Comparison of ENCODE assay signal across 30 mouse cellular contexts in the genomic region with DNA sequence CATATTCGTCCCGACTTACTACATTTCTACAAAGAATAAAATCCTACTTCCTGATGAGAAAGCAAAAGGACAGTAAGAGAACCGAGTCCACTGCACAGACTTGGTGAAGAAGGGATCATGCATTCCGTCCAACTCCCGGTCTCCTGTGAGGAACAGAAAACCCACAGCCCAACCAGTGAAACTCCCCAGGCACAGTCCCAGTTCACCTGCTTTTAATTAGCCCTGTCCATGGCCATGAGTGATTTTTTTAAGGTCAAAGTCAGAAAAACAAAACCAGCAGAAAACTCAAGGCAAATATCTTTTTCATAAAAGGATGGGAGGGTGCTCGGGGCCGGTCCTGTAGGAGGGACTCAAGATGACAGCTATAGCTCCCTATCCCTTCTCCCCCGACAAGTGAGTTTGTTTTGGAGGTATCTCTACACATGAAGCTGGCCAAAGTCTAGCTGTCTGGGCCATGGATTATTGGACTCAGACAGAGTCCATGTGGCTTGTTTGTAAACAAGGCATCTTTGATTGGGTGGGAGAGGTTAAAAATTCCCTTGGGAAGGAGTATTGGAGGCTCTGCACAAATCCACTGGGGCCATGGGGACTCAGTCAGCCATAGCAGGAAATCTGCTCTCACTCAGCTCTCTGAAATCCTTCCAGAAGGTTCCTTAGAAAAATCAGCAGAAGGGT.
DNase-seq lines count a peak whose midpoint lies in the region; ATAC-seq and TF ChIP-seq lines count a peak whose summit lies in the region.
"Had no signal": no experiment of that assay in that cellular context is flagged by ENCODE, and none has a peak within 500 bp of the region (broad histone marks: within the 10 kb centered on the region; RNA-seq: fewer than 3 reads in every experiment).

No protein-coding gene starts in this region.

- TF ChIP-seq EP300 in liver, postnatal 0 days (IDR thresholded peaks at IDR 0.05; ENCODE audit: low read depth), result no peak

- no peaks in the 10 kb centered on the region for H3K79me2 ChIP-seq in liver, adult 2 months (ENCODE audit: control insufficient read depth, insufficient read depth, low read length)

- H3K27ac ChIP-seq in liver, adult 2 months (replicated peaks; ENCODE audit: insufficient read depth, low read depth, low read length), result no peak overlapping the region
- H3K27ac ChIP-seq in liver, postnatal 0 days (ENCODE audit: low read depth), result no peak overlapping the region
- no peak overlapping the region for H3K27ac ChIP-seq in embryonic facial prominence, embryonic 11.5 days (replicated peaks; ENCODE audit: low read depth, low read length)
- H3K27ac ChIP-seq in limb, embryonic 11.5 days (replicated peaks; ENCODE audit: low read depth, low read length), result no peak overlapping the region
- H3K27ac ChIP-seq in hindbrain, embryonic 12.5 days, result no peak overlapping the region
- H3K27ac ChIP-seq: forebrain, embryonic 12.5 days; hindbrain, embryonic 10.5 days; hindbrain, postnatal 0 days; layer of hippocampus, adult 2 months; limb, embryonic 13.5 days; liver, embryonic 13.5 days; stomach, postnatal 0 days had no signal

- ATAC-seq in liver, postnatal 0 days, result no peak
- ATAC-seq in embryonic facial prominence, embryonic 11.5 days (replicated peaks; ENCODE audit: insufficient number of reproducible peaks, low FRiP score, low TSS enrichment, low read depth), result no peak
- ATAC-seq in limb, embryonic 11.5 days (ENCODE audit: insufficient number of reproducible peaks, low FRiP score, low TSS enrichment, low read depth), result no peak
- ATAC-seq in hindbrain, embryonic 12.5 days (ENCODE audit: low FRiP score), result no peak
- ATAC-seq: hindbrain, postnatal 0 days; intestine, postnatal 0 days; midbrain, embryonic 16.5 days had no signal

- no peak overlapping the region for H3K4me3 ChIP-seq in liver, adult 2 months (ENCODE audit: insufficient read depth, low read depth, low read length)
- H3K4me3 ChIP-seq in liver, postnatal 0 days (ENCODE audit: low read depth, low read length), result no peak overlapping the region
- no peak overlapping the region for H3K4me3 ChIP-seq in embryonic facial prominence, embryonic 11.5 days (ENCODE audit: low read depth, low read length)
- no peak overlapping the region for H3K4me3 ChIP-seq in limb, embryonic 11.5 days (ENCODE audit: low read depth, low read length)
- H3K4me3 ChIP-seq in hindbrain, embryonic 12.5 days, result no peak overlapping the region
- H3K4me3 ChIP-seq: forebrain, embryonic 12.5 days; heart, embryonic 12.5 days; hindbrain, embryonic 10.5 days; layer of hippocampus, adult 2 months; limb, embryonic 13.5 days; liver, embryonic 13.5 days; megakaryocyte, embryonic 14.5 days; myocyte had no signal

- no peaks in the 10 kb centered on the region for H3K27me3 ChIP-seq in liver, adult 2 months (ENCODE audit: control insufficient read depth, insufficient read depth, low read length)
- H3K27me3 ChIP-seq in liver, postnatal 0 days (ENCODE audit: insufficient read depth, low read length), result no peaks in the 10 kb centered on the region
- H3K27me3 ChIP-seq in embryonic facial prominence, embryonic 11.5 days (ENCODE audit: control insufficient read depth, insufficient read depth, low read length), result no peaks in the 10 kb centered on the region
- no peaks in the 10 kb centered on the region for H3K27me3 ChIP-seq in limb, embryonic 11.5 days (ENCODE audit: control insufficient read depth, insufficient read depth, low read length)
- H3K27me3 ChIP-seq in hindbrain, embryonic 12.5 days, result no peaks in the 10 kb centered on the region
- H3K27me3 ChIP-seq: CH12.LX; forebrain, embryonic 12.5 days; heart, embryonic 12.5 days; limb, embryonic 13.5 days; liver, embryonic 13.5 days had no signal

- no peak for TF ChIP-seq CTCF in liver, adult 2 months (IDR thresholded peaks at IDR 0.05; ENCODE audit: low read depth, low read length)
- TF ChIP-seq CTCF in liver, postnatal 0 days (IDR thresholded peaks at IDR 0.05; ENCODE audit: low read depth), result no peak

- no peaks in the 10 kb centered on the region for H3K36me3 ChIP-seq in liver, adult 2 months (ENCODE audit: control insufficient read depth, insufficient read depth, low read length)
- no peaks in the 10 kb centered on the region for H3K36me3 ChIP-seq in liver, postnatal 0 days (replicated peaks; ENCODE audit: insufficient read depth, low read length)
- H3K36me3 ChIP-seq in embryonic facial prominence, embryonic 11.5 days (replicated peaks; ENCODE audit: control insufficient read depth, insufficient read depth, low read depth, low read length), result no peaks in the 10 kb centered on the region
- H3K36me3 ChIP-seq in limb, embryonic 11.5 days (ENCODE audit: control insufficient read depth, insufficient read depth, low read length), result no peaks in the 10 kb centered on the region
- no peaks in the 10 kb centered on the region for H3K36me3 ChIP-seq in hindbrain, embryonic 12.5 days
- H3K36me3 ChIP-seq: forebrain, embryonic 12.5 days; G1E; heart, embryonic 12.5 days; hindbrain, embryonic 10.5 days; limb, embryonic 13.5 days; liver, embryonic 13.5 days had no signal

- no peaks in the 10 kb centered on the region for H3K9me3 ChIP-seq in liver, postnatal 0 days (ENCODE audit: low read length)
- no peaks in the 10 kb centered on the region for H3K9me3 ChIP-seq in embryonic facial prominence, embryonic 11.5 days (replicated peaks; ENCODE audit: control insufficient read depth, low read length)
- no peaks in the 10 kb centered on the region for H3K9me3 ChIP-seq in limb, embryonic 11.5 days (ENCODE audit: control insufficient read depth, low read length)
- no peaks in the 10 kb centered on the region; the same call in 1 of the 2 replicates for H3K9me3 ChIP-seq in hindbrain, embryonic 12.5 days (replicated peaks)
- H3K9me3 ChIP-seq: forebrain, embryonic 12.5 days; G1E; heart, embryonic 12.5 days; limb, embryonic 13.5 days; liver, embryonic 13.5 days had no signal

- H3K9ac ChIP-seq in liver, adult 2 months (ENCODE audit: low read depth, low read length), result no peak overlapping the region
- H3K9ac ChIP-seq in liver, postnatal 0 days (replicated peaks), result no peak overlapping the region
- H3K9ac ChIP-seq in embryonic facial prominence, embryonic 11.5 days (replicated peaks; ENCODE audit: low read length), result no peak overlapping the region
- no peak overlapping the region for H3K9ac ChIP-seq in limb, embryonic 11.5 days (ENCODE audit: low read length)
- no peak overlapping the region for H3K9ac ChIP-seq in hindbrain, embryonic 12.5 days
- H3K9ac ChIP-seq: forebrain, embryonic 12.5 days; heart, embryonic 12.5 days; limb, embryonic 13.5 days; liver, embryonic 13.5 days; lung, embryonic 14.5 days had no signal

- WGBS in liver, adult 2 months, result 75% methylated on average over 8 of the region's 8 CpGs
- WGBS in liver, postnatal 0 days (ENCODE audit: insufficient replicate concordance), result 69% methylated on average over 8 of the region's 8 CpGs
- WGBS in embryonic facial prominence, embryonic 11.5 days, result 51% methylated on average over 8 of the region's 8 CpGs
- WGBS in limb, embryonic 11.5 days, result 49% methylated on average over 8 of the region's 8 CpGs
- WGBS in hindbrain, embryonic 12.5 days, result 72% methylated on average over 8 of the region's 8 CpGs

- TF ChIP-seq POLR2A in liver, adult 2 months (IDR thresholded peaks at IDR 0.05; ENCODE audit: extremely low read depth, insufficient read depth, low read length), result no peak

- peak; percentile 18 for DNase-seq in kidney, adult 11 months
- DNase-seq in kidney, postnatal 14 days, result no peak
- peak; percentile 68 for DNase-seq in liver, adult 2 months (ENCODE audit: extremely low read depth, low read depth, low spot score)
- no peak for DNase-seq in liver, postnatal 0 days
- DNase-seq in embryonic facial prominence, embryonic 11.5 days (ENCODE audit: low spot score), result peak; percentile 65
- peak; percentile 44 for DNase-seq in limb, embryonic 11.5 days (ENCODE audit: low spot score)
- DNase-seq in cerebellum, adult 9-10 months, result no peak
- DNase-seq: adrenal gland, adult 2 months; B cell, adult 2 months; cerebellum, adult 11-12 months; cerebellum, postnatal 14 days; gastrocnemius, postnatal 10 days; liver, embryonic 13.5 days; lung, embryonic 14.5 days; thymus, adult 2 months; thymus, postnatal 4 days had no signal

- no peaks in the 10 kb centered on the region for H3K4me1 ChIP-seq in liver, adult 2 months (ENCODE audit: control insufficient read depth, insufficient read depth, low read length)
- H3K4me1 ChIP-seq in liver, postnatal 0 days (ENCODE audit: insufficient read depth), result peaks cover 5% of the 10 kb centered on the region; the same call in 1 of the 2 replicates
- H3K4me1 ChIP-seq in embryonic facial prominence, embryonic 11.5 days (ENCODE audit: control insufficient read depth, insufficient read depth, low read length), result no peaks in the 10 kb centered on the region
- H3K4me1 ChIP-seq in limb, embryonic 11.5 days (ENCODE audit: control insufficient read depth, insufficient read depth, low read length), result no peaks in the 10 kb centered on the region
- no peaks in the 10 kb centered on the region for H3K4me1 ChIP-seq in hindbrain, embryonic 12.5 days
- H3K4me1 ChIP-seq: forebrain, embryonic 12.5 days; heart, embryonic 12.5 days; hindbrain, embryonic 10.5 days; limb, embryonic 13.5 days; liver, embryonic 13.5 days; megakaryocyte, embryonic 14.5 days had no signal

- H3K4me2 ChIP-seq in liver, postnatal 0 days (ENCODE audit: low read depth, low read length), result no peak overlapping the region
- H3K4me2 ChIP-seq in embryonic facial prominence, embryonic 11.5 days (ENCODE audit: low read depth, low read length), result no peak overlapping the region
- H3K4me2 ChIP-seq in limb, embryonic 11.5 days (ENCODE audit: low read depth, severe bottlenecking), result no peak overlapping the region
- H3K4me2 ChIP-seq in hindbrain, embryonic 12.5 days (replicated peaks), result no peak overlapping the region
- H3K4me2 ChIP-seq: forebrain, embryonic 12.5 days; heart, embryonic 12.5 days; limb, embryonic 13.5 days; liver, embryonic 13.5 days; lung, embryonic 14.5 days had no signal

Comparison
In these comparisons a context has a peak if more than half of its experiments do, and no peak if none do; other contexts are left out.
1. DNase-seq: peak in kidney, adult 11 months (single experiment), liver, adult 2 months (single experiment), embryonic facial prominence, embryonic 11.5 days (single experiment) and limb, embryonic 11.5 days (single experiment); none in kidney, postnatal 14 days (single experiment), liver, postnatal 0 days (single experiment) and cerebellum, adult 9-10 months (single experiment).